Mouse (Mus musculus) E14TG2a.4 (cell line): ENCODE measurements around the gene Mtx1.

ENCODE experiments used
- CTCF ChIP-seq: conservative IDR thresholded peaks from 2 replicates; pipeline ENCODE4 v1.5.1; 2014; ENCODE audit warnings: low read length
- NANOG ChIP-seq: IDR thresholded peaks from 2 replicates; pipeline ENCODE4 v1.6.1; 2014; ENCODE audit warnings: borderline replicate concordance, low read length, mixed read lengths
- POU5F1 ChIP-seq: IDR thresholded peaks from 2 replicates; pipeline ENCODE4 v1.6.1; 2014; ENCODE audit warnings: low read length, borderline replicate concordance

GRCm38 (mm10) chr3:89165268-89165870 is 61.5 kb downstream of the Mtx1 start:
- no peak for TF ChIP-seq CTCF
- no peak for TF ChIP-seq POU5F1
- no peak for TF ChIP-seq NANOG
